Mouse (Mus musculus) gastrocnemius, postnatal 4 days (tissue): Measurements from ENCODE around the gene Mamld1. TPM values are rescaled to one million over a fixed set of nuclear protein-coding genes. Genes with fewer than 3 reads are reported as not detected.
"Not testable (repeated sequence)": the region's sequence is repeated elsewhere in the genome, so short reads cannot be mapped to it uniquely, and the experiment has no call there.

Source experiments
- DNase-seq, 2 experiments: peaks; one replicate each; pipeline ENCODE4 v3.0.0; 2021 to 2022; ENCODE audit warnings: low spot score in 2 of 2, mixed read lengths in 2 of 2
- long read RNA-seq, 2 experiments: library from polyadenylated mRNA; stranded (forward); transcript quantifications; one replicate each; pipeline ENCODE4 v2.0.0; 2021
- total RNA-seq, 2 experiments: library from RNA; stranded (reverse); gene quantifications; 2 replicates each; pipeline ENCODE4 v1.2.3; 2021

The Mamld1 gene
- total RNA-seq: 1 to 10 TPM; 6.8 to 7.0 TPM
- long read RNA-seq, experiment 1, partial matches to known transcripts: 4 of 7 reads
- long read RNA-seq, experiment 1, other reads (novel, unspliced or antisense): 2 of 7 reads
- long read RNA-seq, experiment 2, full-length matches to known transcripts: 1 of 4 reads
- long read RNA-seq, experiment 2, partial matches to known transcripts: 3 of 4 reads
- long read RNA-seq, experiment 2, other reads (novel, unspliced or antisense): 0 of 4 reads

DNA sequence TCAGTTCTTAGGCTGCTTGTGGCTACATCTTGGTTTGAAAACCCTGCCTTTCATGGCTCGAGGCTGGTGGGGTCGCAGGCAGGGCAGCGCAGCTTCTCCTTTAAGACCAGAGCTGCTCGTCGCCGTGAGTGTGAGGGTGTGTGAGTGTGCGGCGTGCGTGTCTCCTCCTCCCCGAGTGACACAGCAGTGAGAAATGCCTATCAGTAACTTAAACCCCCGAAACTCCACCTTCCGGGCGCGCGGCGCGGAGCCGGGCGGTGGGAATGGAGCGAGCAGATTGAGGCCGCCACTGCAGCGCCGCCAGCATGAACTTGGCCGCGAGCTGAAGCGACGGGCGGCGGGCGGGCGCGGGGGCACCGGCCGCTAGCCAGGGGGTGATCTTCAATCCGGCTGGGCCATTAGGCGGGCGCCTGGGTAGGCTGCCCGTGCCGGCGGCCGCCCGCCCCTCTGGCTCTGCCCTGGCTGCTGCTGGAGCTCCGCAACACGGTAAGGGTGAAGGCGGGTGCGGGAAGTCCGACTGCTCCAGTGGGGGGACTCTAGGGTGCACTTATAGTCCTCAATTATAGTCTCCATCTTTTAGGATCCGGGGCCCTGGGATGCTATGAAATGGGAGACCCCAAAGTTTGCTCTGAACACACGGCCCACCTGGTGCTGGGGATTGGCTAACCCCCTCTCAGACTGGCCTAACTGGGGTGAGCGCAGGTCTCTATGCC is at the start of gene Mamld1:
Mamld1 (plus strand) TSS at position 393 of the 713 bp plus-strand sequence.
- DNase-seq: peak; percentile 23 to 45

DNA sequence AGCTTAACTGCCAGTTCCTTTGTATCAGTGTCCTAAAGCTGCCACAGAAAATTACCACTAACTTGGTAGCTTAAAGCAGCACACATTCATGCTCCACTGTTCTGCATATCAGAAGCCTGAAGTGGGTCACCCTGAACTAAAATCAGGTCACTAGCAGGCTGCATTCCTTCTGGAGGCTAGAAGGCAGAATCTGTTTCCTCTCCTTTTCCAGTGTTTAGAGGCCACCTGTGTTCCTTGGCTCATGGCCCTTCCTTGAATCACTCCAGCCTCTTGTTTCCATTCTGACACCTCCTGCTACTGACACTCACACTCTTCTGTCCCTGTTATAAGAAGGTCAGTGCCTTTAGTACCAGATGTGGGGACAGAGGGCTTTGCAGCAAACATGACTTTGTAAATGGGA is 25.3 kb upstream of the Mamld1 start:
- no peak for DNase-seq

DNA sequence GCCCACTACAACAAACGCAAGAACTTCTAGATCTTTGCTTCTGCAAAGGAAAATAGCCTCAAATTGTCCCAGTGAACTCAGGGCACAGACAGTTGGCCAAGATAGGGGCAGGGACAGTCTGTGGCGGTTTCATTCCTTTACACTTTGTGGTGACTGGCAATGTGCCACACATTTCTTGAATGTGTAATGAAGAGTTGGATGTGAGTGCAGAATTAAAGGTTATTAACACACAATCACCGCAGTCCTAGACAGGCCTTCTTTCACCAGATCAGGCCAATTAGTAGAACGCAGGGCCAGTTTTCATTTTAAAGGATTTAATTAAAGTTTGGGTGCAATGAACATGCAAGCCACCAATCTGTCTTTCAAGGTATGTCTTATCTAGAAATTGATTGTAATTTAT is 22.0 kb upstream of the Mamld1 start:
- DNase-seq: no peak

DNA sequence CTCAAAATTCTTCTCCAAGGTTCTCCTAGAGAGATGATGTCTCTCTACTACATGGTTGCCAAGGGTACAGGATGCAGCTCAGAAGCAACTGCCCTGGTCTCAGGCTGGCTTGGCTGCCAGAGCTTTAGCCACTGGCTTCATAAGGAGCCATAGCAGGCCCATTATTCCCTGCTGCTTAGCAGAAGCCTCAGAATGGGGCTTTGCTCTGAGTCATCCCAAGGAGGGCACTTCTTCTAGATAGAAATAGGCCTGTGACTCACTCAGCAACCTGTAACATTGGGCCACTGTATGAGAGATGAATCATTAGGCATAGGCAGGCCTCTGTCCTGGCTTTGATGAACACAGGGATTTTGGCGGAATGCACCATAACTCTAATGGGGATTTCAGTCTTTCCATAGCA is 21.1 kb upstream of the Mamld1 start:
- DNase-seq: not testable (repeated sequence)

DNA sequence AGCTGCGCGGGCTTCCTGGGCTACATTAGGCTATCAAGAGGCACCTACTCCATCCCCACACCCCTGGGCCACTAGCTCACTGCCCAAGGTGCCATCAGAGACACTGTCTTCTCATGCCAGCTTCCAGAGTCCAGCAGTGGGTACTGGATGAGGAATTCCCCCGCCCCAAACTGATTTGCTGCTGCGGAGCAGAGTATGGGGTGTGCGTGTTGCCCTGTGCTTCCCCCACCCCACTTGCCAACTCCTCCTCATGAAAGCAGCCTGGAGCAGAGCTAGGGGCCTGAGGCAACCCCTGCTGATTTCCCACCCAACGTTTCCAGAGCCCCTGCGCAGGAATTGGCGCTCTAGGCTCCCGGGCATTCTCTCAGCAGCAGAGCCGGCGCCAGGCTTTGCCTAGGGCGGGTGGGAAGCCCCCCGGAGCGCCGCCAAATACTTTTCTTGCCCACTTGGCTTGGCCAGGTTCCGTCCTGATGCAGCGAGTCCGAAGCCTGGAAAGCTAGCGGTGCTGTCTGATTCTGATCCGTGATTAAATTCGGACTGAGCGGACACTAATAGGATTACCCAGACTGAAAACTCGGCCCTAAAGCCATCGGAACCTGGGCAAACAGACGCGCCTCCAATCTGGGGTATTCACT is 738 bp downstream of the Mamld1 start:
- DNase-seq: peak in 1 of 2 experiments; percentile 7

DNA sequence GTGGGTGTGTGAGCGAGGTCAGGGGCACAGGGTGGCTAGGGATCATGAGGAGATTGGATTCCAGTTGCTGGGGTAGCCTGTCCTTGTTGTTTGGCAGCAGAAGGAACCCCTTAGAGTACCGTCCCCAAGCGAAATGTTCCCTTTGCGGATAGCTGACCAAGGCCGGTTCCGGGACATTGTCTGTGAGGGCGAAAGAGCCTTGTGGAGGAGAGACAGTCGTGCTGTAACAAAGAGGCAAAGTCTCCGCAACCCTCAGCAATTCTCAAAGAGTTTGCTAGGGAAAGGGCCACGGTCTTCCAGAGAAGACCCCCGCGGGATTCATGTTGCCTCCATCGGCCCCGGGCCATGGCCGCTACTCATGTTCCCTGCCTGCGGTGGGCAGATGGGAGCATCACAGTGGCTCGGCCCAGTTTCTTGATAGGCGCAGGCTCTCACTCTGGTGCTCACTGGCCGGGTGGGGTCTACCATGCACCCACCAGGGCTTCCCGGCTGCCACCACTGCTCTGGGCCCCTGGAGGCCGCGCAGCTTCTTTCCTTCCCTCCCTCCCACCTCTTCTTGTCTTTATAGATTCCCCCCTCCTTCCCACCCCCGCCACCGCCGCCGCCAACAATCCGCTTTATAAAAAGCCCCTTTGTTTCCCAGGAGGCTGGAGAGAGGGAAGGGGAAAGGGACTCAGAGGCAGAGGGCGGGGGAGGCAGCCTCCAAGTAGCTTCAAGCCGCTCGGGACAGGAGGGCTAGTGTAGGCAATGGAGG is 1.5 kb downstream of the Mamld1 start:
- peak in 1 of 2 experiments; percentile 8 for DNase-seq

DNA sequence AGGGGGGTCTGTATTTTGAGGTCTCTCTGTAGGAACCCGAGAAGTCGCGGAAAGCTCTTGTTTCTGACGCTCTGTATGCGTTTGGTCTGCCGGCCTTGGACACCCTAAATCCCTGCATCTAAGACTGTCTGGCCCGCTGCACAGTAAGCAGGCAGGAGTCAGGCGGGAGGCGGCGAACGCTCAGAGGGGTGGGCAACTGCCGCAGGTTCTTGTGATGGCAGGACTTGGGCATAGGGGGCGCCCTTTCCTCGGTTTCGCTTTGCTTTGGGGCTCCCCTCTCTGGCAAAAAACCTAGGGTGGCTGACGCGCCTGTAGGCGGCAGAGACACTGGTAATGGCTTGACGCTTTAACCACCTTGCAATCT is 2.0 kb downstream of the Mamld1 start:
- DNase-seq: peak; percentile 32 to 58

DNA sequence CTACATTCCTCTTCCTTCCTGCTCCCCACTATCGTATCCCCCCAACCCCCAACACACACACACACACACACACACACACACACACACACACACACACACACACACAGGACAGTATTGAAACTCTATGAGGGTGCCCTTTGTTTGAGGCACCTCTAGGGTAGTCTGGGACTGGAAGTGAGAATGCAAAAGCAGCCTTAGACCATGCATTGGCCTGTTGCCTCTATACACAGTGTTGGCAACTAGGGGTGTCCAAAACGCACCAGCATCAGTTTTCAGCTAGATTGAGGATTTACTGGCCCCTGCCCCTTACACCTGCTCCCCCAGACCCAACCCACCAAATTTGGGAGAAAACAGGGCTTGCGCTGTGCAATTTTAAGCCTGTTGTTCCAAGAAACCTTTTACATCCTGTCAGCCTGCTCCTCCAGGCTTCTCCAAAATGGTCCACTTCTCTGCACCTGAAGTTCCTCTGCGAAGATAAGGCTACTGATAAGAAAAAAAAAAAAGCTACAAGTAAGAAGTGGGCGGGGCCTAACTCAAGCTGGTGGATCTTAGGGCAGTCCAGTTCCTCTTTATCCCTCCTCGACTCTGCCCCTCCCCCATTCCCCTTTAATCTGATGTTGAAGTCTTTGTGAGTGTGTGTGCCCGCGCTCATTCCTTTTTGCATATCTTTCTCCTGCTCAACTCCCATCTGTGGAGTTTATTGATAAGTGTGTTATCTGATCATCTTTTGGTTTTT is 2.6 kb downstream of the Mamld1 start:
- peak in 1 of 2 experiments; percentile 7 for DNase-seq

DNA sequence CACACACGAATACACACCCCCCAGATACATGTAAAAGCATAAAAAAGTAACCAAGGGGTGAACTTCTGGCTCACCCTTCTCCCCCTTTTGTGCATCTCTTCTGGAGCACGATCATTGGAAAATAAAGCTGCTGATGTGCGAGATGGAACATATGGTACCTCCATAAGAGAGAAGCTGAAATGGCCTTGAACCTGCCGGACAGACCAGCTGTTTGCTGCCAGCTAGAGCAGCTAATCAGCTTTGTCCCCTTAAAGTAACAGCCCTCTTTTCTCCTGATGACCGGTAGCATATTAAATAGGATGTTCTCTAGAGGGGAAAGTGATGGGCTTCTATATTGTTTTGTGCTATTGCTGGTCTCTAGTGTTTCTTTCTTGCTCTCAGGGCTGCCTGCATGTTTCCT is 3.2 kb downstream of the Mamld1 start:
- DNase-seq: no peak

DNA sequence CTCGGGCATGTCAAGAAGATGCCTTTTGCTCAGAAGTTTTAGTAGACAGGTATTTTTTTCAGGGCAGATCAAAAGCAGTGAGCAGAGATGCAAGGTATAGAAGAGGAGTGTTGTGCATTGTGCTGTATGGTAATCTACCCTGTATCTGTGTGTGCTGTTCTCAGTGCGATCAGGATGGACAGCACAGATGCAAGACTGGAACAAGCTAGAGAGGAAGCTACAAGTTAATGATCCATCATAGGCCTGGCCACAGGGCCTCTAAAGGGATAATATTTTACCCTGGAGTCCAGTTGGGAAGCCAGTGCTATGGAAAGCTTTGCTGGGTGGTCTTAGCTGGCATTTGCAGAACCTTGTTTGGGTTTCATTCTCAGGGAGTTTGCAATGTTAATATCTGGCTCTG is 6.9 kb downstream of the Mamld1 start:
- DNase-seq: no peak

DNA sequence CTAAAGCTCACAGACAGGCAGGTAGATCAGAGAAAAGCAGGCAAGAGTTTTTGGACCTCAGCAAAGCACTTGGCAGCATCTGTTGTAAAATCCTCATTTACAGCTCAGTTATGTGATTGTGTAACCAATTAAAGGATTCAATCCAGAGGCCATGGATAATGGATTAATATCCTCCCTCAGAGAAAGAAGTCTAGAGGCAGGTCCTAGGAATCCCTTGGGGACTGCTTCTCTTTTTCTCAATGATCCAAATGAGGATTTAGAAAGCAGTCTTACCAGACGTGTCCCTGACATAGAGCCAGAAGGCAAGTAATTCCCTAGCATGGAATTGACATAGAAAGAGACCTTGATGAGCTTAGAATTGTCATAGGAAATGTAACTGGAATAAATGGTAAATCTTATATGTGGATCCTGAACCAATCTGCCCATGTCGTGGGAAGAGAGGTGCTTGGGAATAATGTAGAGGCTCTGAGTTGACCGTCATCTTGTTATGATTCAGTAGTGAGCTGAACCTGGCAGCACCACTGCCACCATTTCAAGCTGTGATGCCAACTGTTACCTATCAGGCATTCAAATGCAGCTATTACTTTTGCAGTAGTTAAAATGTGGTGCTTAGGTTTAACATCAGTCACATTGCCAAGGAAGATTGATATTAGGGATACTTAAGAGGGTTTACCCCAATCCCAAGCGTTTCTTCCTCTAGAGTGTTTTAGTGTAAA is 35.2 kb downstream of the Mamld1 start:
- DNase-seq: no peak

DNA sequence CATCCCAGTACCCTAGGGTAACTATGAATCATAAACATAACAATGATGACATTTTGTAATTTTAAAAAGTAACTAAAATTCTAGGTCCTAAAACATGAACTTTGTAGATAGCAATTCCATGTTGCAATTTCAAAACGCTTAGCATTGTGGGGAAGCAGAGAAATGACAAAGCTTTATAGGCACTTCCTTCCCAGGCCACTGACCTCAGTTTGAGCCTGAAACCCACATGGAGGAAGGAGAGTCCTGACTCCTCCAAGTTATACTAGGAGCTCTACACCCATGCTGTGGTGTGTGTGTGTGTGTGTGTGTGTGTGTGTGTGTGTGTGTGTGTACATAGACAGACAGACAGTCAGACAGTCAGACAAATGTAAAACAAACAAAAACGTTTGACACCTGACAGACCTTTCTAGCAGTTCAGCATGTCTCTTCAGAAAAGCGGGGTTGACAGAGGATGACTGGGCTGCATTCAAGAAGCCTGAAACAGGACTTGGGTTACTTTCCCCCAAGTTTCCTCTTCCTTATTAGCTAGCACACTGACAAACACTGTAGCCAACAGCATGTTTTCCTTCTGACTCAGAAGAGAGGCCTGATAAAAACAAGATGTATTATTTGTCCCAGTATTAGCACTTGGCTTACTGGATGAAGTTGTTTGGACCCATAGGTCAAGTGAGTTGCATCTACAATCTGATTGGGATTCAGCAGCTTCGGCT is 37.5 kb downstream of the Mamld1 start:
- no peak for DNase-seq

DNA sequence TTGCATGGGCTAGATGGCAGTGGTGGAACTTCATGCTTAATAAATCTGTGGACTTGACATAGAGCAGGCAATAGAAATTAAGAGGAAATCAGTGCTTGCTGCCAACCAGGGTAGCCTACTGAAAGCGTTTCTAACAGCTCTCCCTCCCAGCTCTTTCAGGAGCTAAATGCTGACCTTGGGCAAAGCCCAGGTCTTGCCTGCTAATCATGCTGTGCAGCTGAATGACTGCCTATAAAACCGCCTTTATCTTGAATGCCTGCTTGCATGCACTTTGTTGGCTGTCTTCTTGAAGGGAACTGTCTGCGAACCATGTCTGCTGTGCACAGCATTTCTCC is 38.0 kb downstream of the Mamld1 start:
- no peak for DNase-seq

DNA sequence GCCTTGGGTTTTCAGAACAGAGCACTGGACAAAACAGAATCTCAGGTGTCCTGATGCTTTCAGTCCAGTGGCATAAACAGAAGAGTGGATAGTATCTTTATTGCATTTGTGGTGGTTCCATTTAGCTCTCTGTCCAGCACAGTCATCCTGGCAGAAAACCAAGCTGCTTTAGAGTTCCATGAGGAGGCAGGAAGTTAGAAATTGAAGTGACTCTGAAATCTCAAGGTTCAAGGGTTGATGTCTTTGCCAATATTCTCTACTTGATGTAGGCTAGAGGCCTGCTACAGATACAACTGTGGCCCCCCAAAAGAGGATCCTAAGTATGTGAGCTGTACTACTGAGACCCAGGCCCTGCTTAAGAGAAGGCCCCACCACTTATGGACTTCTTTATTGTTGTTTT is 55.8 kb downstream of the Mamld1 start:
- no peak for DNase-seq

DNA sequence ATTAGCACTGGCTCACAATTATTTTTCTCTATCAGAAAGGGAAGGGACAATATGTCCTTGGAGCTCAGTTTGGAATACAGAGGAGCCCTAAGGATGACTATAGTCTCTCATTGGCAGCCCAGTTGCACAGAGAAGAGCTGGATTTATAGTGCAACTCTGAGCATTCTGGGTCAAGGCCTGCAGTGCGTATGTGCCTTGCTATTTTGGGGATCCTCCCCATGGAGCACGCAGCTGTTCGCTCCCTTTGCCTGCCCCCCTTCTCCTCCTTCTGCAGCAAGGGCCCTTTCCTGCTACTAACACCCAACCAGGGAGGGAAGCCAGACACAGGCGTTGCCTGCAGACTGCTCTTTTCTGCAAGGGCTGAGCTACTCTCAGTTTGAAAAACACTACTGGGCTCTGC is 56.3 kb downstream of the Mamld1 start:
- DNase-seq: peak in 1 of 2 experiments; percentile 24

DNA sequence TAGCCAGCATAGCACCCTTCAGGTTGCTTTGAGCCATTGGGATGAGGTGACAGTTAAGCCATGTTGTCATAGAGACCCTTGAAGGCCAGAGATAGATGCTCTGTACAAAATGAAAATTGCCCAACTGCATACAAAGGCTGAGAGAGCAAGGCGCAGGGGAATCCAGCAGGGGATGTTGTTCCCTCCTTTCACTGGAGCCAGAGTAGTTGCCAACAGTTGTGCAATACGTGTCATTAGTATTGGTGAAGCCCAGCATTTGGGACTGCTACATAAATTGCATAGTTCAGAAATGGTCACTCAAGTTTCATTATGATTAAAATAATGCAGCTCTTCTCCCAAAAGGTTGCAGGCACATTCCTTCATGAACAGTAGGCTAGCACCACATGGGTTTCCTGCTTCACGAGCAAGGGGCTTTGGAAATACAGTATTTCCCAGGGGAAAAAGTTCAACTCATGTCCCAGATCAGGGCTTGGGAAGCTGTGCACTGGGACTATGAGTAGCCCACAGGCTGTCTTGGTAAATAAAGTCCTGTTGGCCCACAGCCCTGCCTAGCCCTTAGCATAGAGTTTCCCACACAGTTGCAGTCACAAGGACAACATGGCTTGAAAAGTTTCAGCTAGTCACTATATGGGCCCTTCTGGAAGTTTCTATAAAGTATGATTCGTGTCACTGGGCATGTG is 58.1 kb downstream of the Mamld1 start:
- no peak for DNase-seq

DNA sequence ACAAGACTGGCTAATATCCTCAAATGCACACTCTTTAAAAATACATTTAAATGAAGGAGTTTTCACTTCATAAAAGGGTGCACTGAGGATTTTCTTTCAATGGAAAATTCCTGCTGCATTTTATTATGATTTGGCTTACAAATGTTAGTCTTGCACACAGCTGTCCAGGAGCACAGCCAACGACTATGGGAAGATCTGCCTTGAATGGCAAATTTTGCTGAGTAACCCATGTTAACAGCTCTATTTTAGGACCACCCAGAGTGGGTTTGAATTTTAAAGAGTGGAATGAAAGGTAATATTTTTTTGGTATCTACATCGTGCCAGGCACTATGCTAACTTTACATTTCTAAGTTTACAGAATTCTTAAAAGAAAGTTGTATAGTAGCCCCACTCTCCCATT is 60.3 kb downstream of the Mamld1 start:
- no peak for DNase-seq

DNA sequence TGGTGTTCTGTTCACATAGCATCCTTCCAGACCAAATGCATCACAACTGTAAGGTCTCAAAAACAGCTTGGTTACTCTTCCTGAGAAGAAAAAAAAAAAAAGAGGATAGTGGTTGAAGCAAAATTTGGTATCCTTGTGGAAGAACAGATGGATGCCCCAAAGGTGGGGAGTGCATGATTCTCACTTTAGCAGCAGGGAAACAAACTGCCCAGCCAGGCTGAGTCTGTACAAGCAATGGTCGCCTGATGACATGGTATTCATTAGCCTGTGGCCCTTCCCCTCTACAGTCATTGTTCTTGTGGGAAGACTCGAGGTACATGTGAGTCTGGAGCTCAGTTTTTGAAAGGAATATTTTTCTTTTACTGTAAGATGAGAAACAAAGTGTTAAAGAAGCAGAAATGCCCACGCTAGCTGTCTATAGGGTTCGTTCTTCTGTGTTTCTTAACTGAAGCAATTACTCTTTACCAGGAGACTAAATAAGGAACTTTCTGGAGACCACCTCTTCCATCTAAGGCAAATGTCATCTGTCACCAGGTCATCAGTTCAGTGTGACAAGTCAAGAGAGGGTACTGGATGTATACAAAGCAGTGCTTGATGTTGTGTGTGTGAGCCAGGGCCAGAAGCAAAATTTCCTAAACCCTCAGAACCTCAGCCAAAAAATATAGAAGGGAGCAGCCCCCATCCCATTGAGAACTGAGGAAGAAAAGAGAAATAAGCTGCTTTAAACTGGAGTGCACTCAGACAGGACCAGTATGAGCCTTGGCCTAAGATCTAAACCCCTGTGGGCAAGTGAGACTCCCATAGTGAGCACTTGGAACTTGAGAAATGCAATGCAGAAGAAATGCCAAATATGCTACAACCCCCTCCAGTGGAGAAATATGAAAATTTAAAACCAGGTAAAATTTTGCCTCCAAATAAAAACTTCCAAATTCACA is 72.6 kb downstream of the Mamld1 start:
- no peak for DNase-seq
